Mouse (Mus musculus) mouse trophoblast stem cell (cell line): Measurements from ENCODE around the gene Bcl2.
"Not testable (repeated sequence)": the region's sequence is repeated elsewhere in the genome, so short reads cannot be mapped to it uniquely, and the experiment has no call there.

Source experiments
- in situ Hi-C, 2 experiments: fragments of 300-500 bp; cut with MseI, MboI; formaldehyde crosslinking; loops; 2 replicates in 1 of 2; 3 replicates in 1 of 2; pipeline ENCODE4 v1.15.1; 2025

The Bcl2 gene

GRCm38 (mm10) chr1:106559116-106559605 lies 154.9 kb downstream of the Bcl2 start:
- in situ Hi-C loops, result no loop called here

GRCm38 (mm10) chr1:106555498-106556168 lies 158.4 kb downstream of the Bcl2 start:
- in situ Hi-C loops, result no loop called here

- in situ Hi-C loops, result no loop called here
Observed at GRCm38 (mm10) chr1:106553846-106554802, 159.9 kb downstream of the Bcl2 start.

GRCm38 (mm10) chr1:106552856-106553255 lies 161.2 kb downstream of the Bcl2 start:
- in situ Hi-C loops, result no loop called here

- in situ Hi-C loops, result no loop called here
Observed at GRCm38 (mm10) chr1:106550580-106550979, 163.5 kb downstream of the Bcl2 start.

- in situ Hi-C loops, result loop anchor here in 1 of 2 experiments (10.0 kb wide), 1 partner anchor 166 kb away; the partner anchor contains the start of gene Bcl2
Observed at GRCm38 (mm10) chr1:106549025-106549424, 165.0 kb downstream of the Bcl2 start.

GRCm38 (mm10) chr1:106544817-106545612 lies 169.1 kb downstream of the Bcl2 start:
- in situ Hi-C loops, result loop anchor here (5.0 to 10.0 kb wide), 2 partner anchors 170 to 172 kb away; partner anchors contain the start of gene Bcl2 (in 1 of the 2)

GRCm38 (mm10) chr1:106542731-106543130 lies 171.3 kb downstream of the Bcl2 start:
- in situ Hi-C loops, result loop anchor here (5.0 to 10.0 kb wide), 2 partner anchors 172 to 175 kb away; partner anchors contain the start of gene Bcl2 (in 1 of the 2)

- in situ Hi-C loops, result loop anchor here (5.0 to 10.0 kb wide), 2 partner anchors 173 to 175 kb away; partner anchors contain the start of gene Bcl2 (in 1 of the 2)
Observed at GRCm38 (mm10) chr1:106541851-106542250, 172.2 kb downstream of the Bcl2 start.

GRCm38 (mm10) chr1:106540130-106540529 lies 173.9 kb downstream of the Bcl2 start:
- in situ Hi-C loops, result loop anchor here (5.0 to 10.0 kb wide), 2 partner anchors 175 to 177 kb away; partner anchors contain the start of gene Bcl2 (in 1 of the 2)

- in situ Hi-C loops, result no loop called here
Observed at GRCm38 (mm10) chr1:106539029-106539428, 175.0 kb downstream of the Bcl2 start.

- in situ Hi-C loops, result not testable (repeated sequence)
Observed at GRCm38 (mm10) chr1:106534835-106535234, 179.2 kb downstream of the Bcl2 start.

- in situ Hi-C loops, result no loop called here
Observed at GRCm38 (mm10) chr1:106529570-106529969, 184.5 kb downstream of the Bcl2 start.

- in situ Hi-C loops, result no loop called here
Observed at GRCm38 (mm10) chr1:106527537-106527936, 186.5 kb downstream of the Bcl2 start.

- in situ Hi-C loops, result no loop called here
Observed at GRCm38 (mm10) chr1:106526751-106527150, 187.3 kb downstream of the Bcl2 start.

- in situ Hi-C loops, result no loop called here
Observed at GRCm38 (mm10) chr1:106526112-106526511, 188.0 kb downstream of the Bcl2 start.

- in situ Hi-C loops, result no loop called here
Observed at GRCm38 (mm10) chr1:106523741-106524140, 190.3 kb downstream of the Bcl2 start.

GRCm38 (mm10) chr1:106523009-106523408 lies 191.1 kb downstream of the Bcl2 start:
- in situ Hi-C loops, result no loop called here

- in situ Hi-C loops, result loop anchor here in 1 of 2 experiments (10.0 kb wide), 1 partner anchor 197 kb away; the partner anchor contains the start of gene Bcl2
Observed at GRCm38 (mm10) chr1:106517591-106518177, 196.4 kb downstream of the Bcl2 start.

- in situ Hi-C loops, result loop anchor here in 1 of 2 experiments (10.0 kb wide), 1 partner anchor 198 kb away; the partner anchor contains the start of gene Bcl2
Observed at GRCm38 (mm10) chr1:106517099-106517498, 197.0 kb downstream of the Bcl2 start.
